Mouse (Mus musculus) C2C12 (cell line): ENCODE measurements around the gene Gm15155.

Source experiments
- CEBPB ChIP-seq: IDR thresholded peaks from one replicate; pipeline ENCODE4 v1.6.1; 2011; ENCODE audit warnings: low read depth, mild to moderate bottlenecking, control low read depth, moderate library complexity
- CTCF ChIP-seq: IDR thresholded peaks from one replicate; pipeline ENCODE4 v1.5.1; 2011; ENCODE audit not compliant: control insufficient read depth, insufficient read depth, insufficient read length
- MYOG ChIP-seq: IDR thresholded peaks from one replicate; pipeline ENCODE4 v1.6.1; 2011; ENCODE audit not compliant: control insufficient read depth, insufficient read length; ENCODE audit errors: extremely low read depth
- USF1 ChIP-seq: IDR thresholded peaks from one replicate; pipeline ENCODE4 v1.6.1; 2011; ENCODE audit warnings: low read depth, mild to moderate bottlenecking, control low read depth, moderate library complexity

DNA sequence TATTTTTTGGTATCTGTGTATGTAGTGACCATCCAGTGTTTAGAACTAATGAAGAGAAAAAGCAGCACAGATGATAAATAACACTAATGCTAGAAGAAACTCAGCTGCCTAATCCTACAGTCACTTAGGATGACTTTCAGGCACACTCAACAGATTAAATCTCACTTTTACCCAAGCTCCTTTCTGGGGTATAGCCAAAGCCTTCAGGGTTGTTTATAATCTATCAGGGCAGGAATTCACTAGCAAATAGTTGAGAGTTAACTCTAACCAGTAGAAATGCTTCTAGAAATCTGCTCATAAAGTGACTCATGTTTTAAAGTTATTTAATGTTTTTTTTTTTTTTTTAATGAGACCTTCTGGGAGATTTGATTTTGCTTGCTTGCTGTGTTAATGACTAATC, 44.8 kb upstream of the Gm15155 start:
- TF ChIP-seq CTCF (no peak), USF1 (no peak), CEBPB (no peak), MYOG (no peak)
